In genomic region chr13:88650135-88650534, GRCm38 (mm10) we compare ENCODE assay signal across 16 mouse cellular contexts.
"Had no signal": no experiment of that assay in that cellular context is flagged by ENCODE, and none has a peak within 500 bp of the region (broad histone marks: within the 10 kb centered on the region; RNA-seq: fewer than 3 reads in every experiment).

No protein-coding gene starts in this region.

- H3K9ac ChIP-seq: lung, embryonic 14.5 days; midbrain, embryonic 13.5 days; midbrain, embryonic 15.5 days; neural tube, embryonic 12.5 days; stomach, embryonic 15.5 days had no signal

- H3K27ac ChIP-seq: macrophage; midbrain, embryonic 13.5 days; midbrain, embryonic 15.5 days; neural tube, embryonic 12.5 days; stomach, embryonic 15.5 days; stomach, postnatal 0 days had no signal

- H3K36me3 ChIP-seq: midbrain, embryonic 13.5 days; midbrain, embryonic 15.5 days; neural tube, embryonic 12.5 days; stomach, embryonic 15.5 days had no signal

- DNase-seq: lung, adult 18-20 months; lung, embryonic 14.5 days; lung, postnatal 10 days; lung, postnatal 36 days; right cerebral cortex, postnatal 14 days; thymus, adult 2 months; thymus, postnatal 25 days; thymus, postnatal 4 days had no signal

- H3K4me3 ChIP-seq: megakaryocyte, embryonic 14.5 days; midbrain, embryonic 13.5 days; midbrain, embryonic 15.5 days; neural tube, embryonic 12.5 days; stomach, embryonic 15.5 days had no signal

- H3K4me2 ChIP-seq: lung, embryonic 14.5 days; midbrain, embryonic 11.5 days; midbrain, embryonic 13.5 days; midbrain, embryonic 15.5 days; neural tube, embryonic 12.5 days; stomach, embryonic 15.5 days had no signal

- H3K4me1 ChIP-seq: midbrain, embryonic 13.5 days; midbrain, embryonic 15.5 days; neural tube, embryonic 12.5 days; stomach, embryonic 15.5 days had no signal

- H3K27me3 ChIP-seq: megakaryocyte, embryonic 14.5 days; midbrain, embryonic 13.5 days; midbrain, embryonic 15.5 days; neural tube, embryonic 12.5 days; stomach, embryonic 15.5 days had no signal

- ATAC-seq: midbrain, embryonic 13.5 days; midbrain, embryonic 15.5 days had no signal

- H3K9me3 ChIP-seq: megakaryocyte, embryonic 14.5 days; midbrain, embryonic 13.5 days; midbrain, embryonic 15.5 days; neural tube, embryonic 12.5 days; stomach, embryonic 15.5 days had no signal
